In genomic region chr5:52616549-52616948, GRCm38 (mm10) we compare ENCODE assay signal across 9 mouse cellular contexts. TPM values are rescaled to one million over a fixed set of nuclear protein-coding genes. Genes with fewer than 3 reads are reported as not detected.
DNase-seq lines count a peak whose midpoint lies in the region; ATAC-seq and TF ChIP-seq lines count a peak whose summit lies in the region.
"Had no signal": no experiment of that assay in that cellular context is flagged by ENCODE, and none has a peak within 500 bp of the region (broad histone marks: within the 10 kb centered on the region; RNA-seq: fewer than 3 reads in every experiment).

No protein-coding gene starts in this region.

- 0 out of 2 replicates have a peak overlapping the region, but pooled peaks have one; percentile 26 for H3K27ac ChIP-seq in forebrain, embryonic 13.5 days
- H3K27ac ChIP-seq in forebrain, embryonic 11.5 days (ENCODE audit: low read depth, low read length), result no peak overlapping the region
- H3K27ac ChIP-seq in intestine, embryonic 16.5 days (ENCODE audit: low read length), result peak overlapping the region; percentile 79
- H3K27ac ChIP-seq in lung, postnatal 0 days (ENCODE audit: low read length), result no peak overlapping the region
- H3K27ac ChIP-seq in stomach, postnatal 0 days (replicated peaks), result peak overlapping the region; percentile 56

- no peak for DNase-seq in forebrain, embryonic 11.5 days (ENCODE audit: low spot score)
- DNase-seq in embryo, embryonic 10.5 days (ENCODE audit: low spot score), result peak; percentile 50
- peak; percentile 43 to 64 for DNase-seq in gastrocnemius, postnatal 4 days (ENCODE audit: low spot score in 2 of 2)
- peak; percentile 59 for DNase-seq in lung, postnatal 0 days (ENCODE audit: low spot score)
- peak; percentile 24 for DNase-seq in stomach, postnatal 0 days (ENCODE audit: low spot score)
- DNase-seq in urinary bladder, adult 2 months (ENCODE audit: low spot score), result no peak

- H3K9ac ChIP-seq in forebrain, embryonic 13.5 days, result no peak overlapping the region
- no peak overlapping the region for H3K9ac ChIP-seq in forebrain, embryonic 11.5 days (ENCODE audit: low read length)
- H3K9ac ChIP-seq in intestine, embryonic 16.5 days (ENCODE audit: low read depth, low read length), result no peak overlapping the region
- no peak overlapping the region for H3K9ac ChIP-seq in lung, postnatal 0 days (replicated peaks; ENCODE audit: low read depth)
- no peak overlapping the region for H3K9ac ChIP-seq in stomach, postnatal 0 days (ENCODE audit: low read length)

- WGBS in forebrain, embryonic 13.5 days, result 31% methylated on average over 2 of the region's 2 CpGs
- 25% methylated on average over 2 of the region's 2 CpGs for WGBS in forebrain, embryonic 11.5 days
- WGBS in intestine, embryonic 16.5 days, result 35% methylated on average over 2 of the region's 2 CpGs
- 25% methylated on average over 2 of the region's 2 CpGs for whole genome bisulfite sequencing in lung, postnatal 0 days
- 9% methylated on average over 2 of the region's 2 CpGs for WGBS in stomach, postnatal 0 days

- peak; percentile 41 for TF ChIP-seq CTCF in lung, postnatal 0 days (IDR thresholded peaks at IDR 0.05)
- peak; percentile 58 for TF ChIP-seq CTCF in stomach, postnatal 0 days (IDR thresholded peaks at IDR 0.05; ENCODE audit: low read depth)

- no peaks in the 10 kb centered on the region for H3K36me3 ChIP-seq in forebrain, embryonic 13.5 days (ENCODE audit: poor library complexity, severe bottlenecking)
- H3K36me3 ChIP-seq in forebrain, embryonic 11.5 days (ENCODE audit: control insufficient read depth, insufficient read depth, low read length), result no peaks in the 10 kb centered on the region
- no peaks in the 10 kb centered on the region for H3K36me3 ChIP-seq in intestine, embryonic 16.5 days (ENCODE audit: control insufficient read depth, insufficient read depth, low read length)
- no peaks in the 10 kb centered on the region for H3K36me3 ChIP-seq in lung, postnatal 0 days (ENCODE audit: insufficient read depth, low read length)
- no peaks in the 10 kb centered on the region for H3K36me3 ChIP-seq in stomach, postnatal 0 days (ENCODE audit: control insufficient read depth, insufficient read depth, low read length)

- no peak for ATAC-seq in forebrain, embryonic 13.5 days
- no peak for ATAC-seq in forebrain, embryonic 11.5 days (replicated peaks; ENCODE audit: low FRiP score)
- ATAC-seq in intestine, embryonic 16.5 days, result peak; percentile 40
- peak; percentile 65 for ATAC-seq in lung, postnatal 0 days
- ATAC-seq in stomach, postnatal 0 days (ENCODE audit: low FRiP score, low TSS enrichment), result peak; percentile 71

- no peak overlapping the region for H3K4me3 ChIP-seq in forebrain, embryonic 13.5 days
- H3K4me3 ChIP-seq in forebrain, embryonic 11.5 days (ENCODE audit: low read depth, low read length), result no peak overlapping the region
- H3K4me3 ChIP-seq in intestine, embryonic 16.5 days (ENCODE audit: low read length), result no peak overlapping the region
- no peak overlapping the region for H3K4me3 ChIP-seq in lung, postnatal 0 days (ENCODE audit: low read depth, low read length)
- no peak overlapping the region for H3K4me3 ChIP-seq in stomach, postnatal 0 days (ENCODE audit: low read depth, low read length)

- no peak for TF ChIP-seq EP300 in lung, postnatal 0 days (IDR thresholded peaks at IDR 0.05)
- no peak for TF ChIP-seq EP300 in stomach, postnatal 0 days (optimal IDR thresholded peaks at IDR 0.05)

- no peaks in the 10 kb centered on the region for H3K27me3 ChIP-seq in forebrain, embryonic 13.5 days
- H3K27me3 ChIP-seq in forebrain, embryonic 11.5 days (ENCODE audit: control insufficient read depth, insufficient read depth, low read length), result no peaks in the 10 kb centered on the region; the same call in 1 of the 2 replicates
- H3K27me3 ChIP-seq in intestine, embryonic 16.5 days (replicated peaks; ENCODE audit: control insufficient read depth, insufficient read depth, low read length), result no peaks in the 10 kb centered on the region
- H3K27me3 ChIP-seq in lung, postnatal 0 days (replicated peaks; ENCODE audit: insufficient read depth, low read length), result no peaks in the 10 kb centered on the region
- no peaks in the 10 kb centered on the region for H3K27me3 ChIP-seq in stomach, postnatal 0 days (ENCODE audit: control insufficient read depth, insufficient read depth, low read length)

- H3K9me3 ChIP-seq in forebrain, embryonic 13.5 days (replicated peaks), result no peaks in the 10 kb centered on the region
- H3K9me3 ChIP-seq in forebrain, embryonic 11.5 days (ENCODE audit: control insufficient read depth, low read length), result no peaks in the 10 kb centered on the region
- 0 out of 2 replicates have a peak, but pooled peaks cover 5% of the 10 kb centered on the region for H3K9me3 ChIP-seq in intestine, embryonic 16.5 days (ENCODE audit: control insufficient read depth, low read length)
- H3K9me3 ChIP-seq in lung, postnatal 0 days (ENCODE audit: low read length), result no peaks in the 10 kb centered on the region
- H3K9me3 ChIP-seq in stomach, postnatal 0 days (ENCODE audit: control insufficient read depth, low read length), result no peaks in the 10 kb centered on the region

- H3K4me1 ChIP-seq in forebrain, embryonic 13.5 days, result peaks cover 20% of the 10 kb centered on the region
- peaks cover 5% of the 10 kb centered on the region for H3K4me1 ChIP-seq in forebrain, embryonic 11.5 days (replicated peaks; ENCODE audit: control insufficient read depth, insufficient read depth, low read length)
- H3K4me1 ChIP-seq in intestine, embryonic 16.5 days (ENCODE audit: control insufficient read depth, insufficient read depth, low read length), result peaks cover 39% of the 10 kb centered on the region
- peaks cover 4% of the 10 kb centered on the region; the same call in 1 of the 2 replicates for H3K4me1 ChIP-seq in lung, postnatal 0 days (ENCODE audit: insufficient read depth, low read depth, low read length)
- H3K4me1 ChIP-seq in stomach, postnatal 0 days (replicated peaks; ENCODE audit: control insufficient read depth, insufficient read depth), result peaks cover 7% of the 10 kb centered on the region; the same call in 1 of the 2 replicates

- no peak overlapping the region for H3K4me2 ChIP-seq in forebrain, embryonic 13.5 days
- H3K4me2 ChIP-seq in forebrain, embryonic 11.5 days (ENCODE audit: low read depth, low read length, severe bottlenecking), result no peak overlapping the region
- no peak overlapping the region for H3K4me2 ChIP-seq in intestine, embryonic 16.5 days (ENCODE audit: low read depth, low read length)
- H3K4me2 ChIP-seq in lung, postnatal 0 days (replicated peaks; ENCODE audit: low read depth, low read length), result no peak overlapping the region
- H3K4me2 ChIP-seq in stomach, postnatal 0 days (replicated peaks; ENCODE audit: low read depth), result no peak overlapping the region

RNA-seq across cellular contexts. Expression of gene Lgi2, which starts 50.3 kb away (rescaled TPM):
- polyA plus RNA-seq in forebrain, embryonic 13.5 days (2015; fragmentation: Nextera tagmentation; extraction: Ambion mirVana), result 0.77 and 0.87 TPM in 2 replicates
- polyA plus RNA-seq in forebrain, embryonic 11.5 days (2014; fragmentation: Nextera tagmentation; extraction: Ambion mirVana), result 0.80 and 0.88 TPM in 2 replicates
- total RNA-seq in gastrocnemius, postnatal 4 days (2021), result 10 to 100 TPM in 1 of 2 experiments, 1 to 10 TPM in 1; 8.7 to 10.6 TPM
- polyA plus RNA-seq in intestine, embryonic 16.5 days (2015; fragmentation: Nextera tagmentation; extraction: Ambion mirVana), result 2.9 and 4.1 TPM in 2 replicates
- 2.0 and 2.1 TPM in 2 replicates for polyA plus RNA-seq in lung, postnatal 0 days (2015; fragmentation: Nextera tagmentation; extraction: Ambion mirVana)
- 4.8 and 5.5 TPM in 2 replicates for polyA plus RNA-seq in stomach, postnatal 0 days (2015; fragmentation: Nextera tagmentation; extraction: Ambion mirVana)
- 2.0 and 3.3 TPM in 2 replicates for polyA plus RNA-seq in urinary bladder, adult 2 months (2012; rRNA removed)
- total RNA-seq: neutrophil, adult 5-6 weeks had no signal

RNA-seq across cellular contexts. Expression of gene Sepsecs, which starts 53.0 kb away (rescaled TPM):
- 7.1 and 9.2 TPM in 2 replicates for polyA plus RNA-seq in forebrain, embryonic 13.5 days (2015; fragmentation: Nextera tagmentation; extraction: Ambion mirVana)
- 9.0 and 9.5 TPM in 2 replicates for polyA plus RNA-seq in forebrain, embryonic 11.5 days (2014; fragmentation: Nextera tagmentation; extraction: Ambion mirVana)
- total RNA-seq in gastrocnemius, postnatal 4 days (2021), result 1 to 10 TPM; 7.5 TPM
- polyA plus RNA-seq in intestine, embryonic 16.5 days (2015; fragmentation: Nextera tagmentation; extraction: Ambion mirVana), result 11.9 and 12.9 TPM in 2 replicates
- 9.0 and 9.9 TPM in 2 replicates for polyA plus RNA-seq in lung, postnatal 0 days (2015; fragmentation: Nextera tagmentation; extraction: Ambion mirVana)
- polyA plus RNA-seq in stomach, postnatal 0 days (2015; fragmentation: Nextera tagmentation; extraction: Ambion mirVana), result 6.1 and 6.2 TPM in 2 replicates
- polyA plus RNA-seq in urinary bladder, adult 2 months (2012; rRNA removed), result 10.3 and 11.3 TPM in 2 replicates

Comparison
In these comparisons a context has a peak if more than half of its experiments do, and no peak if none do; other contexts are left out.
1. H3K27ac ChIP-seq: peak in forebrain, embryonic 13.5 days (single experiment), intestine, embryonic 16.5 days (single experiment) and stomach, postnatal 0 days (single experiment); none in forebrain, embryonic 11.5 days (single experiment) and lung, postnatal 0 days (single experiment).
2. ATAC-seq: peak in intestine, embryonic 16.5 days (single experiment), lung, postnatal 0 days (single experiment) and stomach, postnatal 0 days (single experiment); none in forebrain, embryonic 13.5 days (single experiment) and forebrain, embryonic 11.5 days (single experiment).
3. DNase-seq: peak in embryo, embryonic 10.5 days (single experiment), gastrocnemius, postnatal 4 days (2 of 2), lung, postnatal 0 days (single experiment) and stomach, postnatal 0 days (single experiment); none in forebrain, embryonic 11.5 days (single experiment) and urinary bladder, adult 2 months (single experiment).